Mouse (Mus musculus) neural tube, embryonic 15.5 days (tissue): ENCODE results near the gene Fam120c. TPM values are rescaled to one million over a fixed set of nuclear protein-coding genes. Genes with fewer than 3 reads are reported as not detected.

Experiments used
- polyA plus RNA-seq: library from polyadenylated mRNA; unstranded; fragments of >200 nt; fragmentation: Nextera tagmentation; extraction: Ambion mirVana; gene quantifications from 2 replicates; pipeline ENCODE4 v1.2.1, GENCODE M21; 2015

Gene Fam120c
- polyA plus RNA-seq, 1 experiment from 2014 or later = 7.7 TPM

Other genes with a start within 250 kb of the Fam120c start
- 37.5 and 39.7 TPM in 2 replicates for gene Tsr2, start 247.6 kb upstream of the Fam120c start, polyA plus RNA-seq
- 8.8 and 10.1 TPM in 2 replicates for gene Wnk3, start 146.1 kb upstream of the Fam120c start, polyA plus RNA-seq
- 16.2 and 17.5 TPM in 2 replicates for gene Phf8, start 176.5 kb downstream of the Fam120c start, polyA plus RNA-seq